Mouse (Mus musculus) embryonic facial prominence, embryonic 10.5 days (tissue): ENCODE measurements around the gene Calcoco1. TPM values are rescaled to one million over a fixed set of nuclear protein-coding genes. Genes with fewer than 3 reads are reported as not detected.

Source experiments
- DNase-seq: peaks from one replicate; pipeline ENCODE4 v3.0.0-alpha.2; 2017; ENCODE audit warnings: low spot score
- H3K27ac ChIP-seq: fragments of 300-500 bp; sonication (generic); replicated peaks from 2 replicates; pipeline ENCODE4 v1.5.1; 2016; ENCODE audit warnings: mild to moderate bottlenecking
- H3K27me3 ChIP-seq: fragments of 300-500 bp; sonication (generic); replicated peaks from 2 replicates; pipeline ENCODE4 v1.6.1; 2016; ENCODE audit warnings: low read depth, mild to moderate bottlenecking; ENCODE audit not compliant: poor library complexity, severe bottlenecking
- H3K36me3 ChIP-seq: fragments of 300-500 bp; sonication (generic); replicated peaks from 2 replicates; pipeline ENCODE4 v1.6.1; 2016; ENCODE audit warnings: mild to moderate bottlenecking, moderate library complexity
- H3K4me1 ChIP-seq: fragments of 300-500 bp; sonication (generic); 2 replicates; pipeline ENCODE4 v1.6.1; 2016
- H3K4me3 ChIP-seq: fragments of 300-500 bp; sonication (generic); 2 replicates; pipeline ENCODE4 v1.5.1; 2016; ENCODE audit warnings: mild to moderate bottlenecking, moderate library complexity
- H3K9me3 ChIP-seq: fragments of 300-500 bp; sonication (generic); 2 replicates; pipeline ENCODE4 v1.6.1; 2016; ENCODE audit warnings: mild to moderate bottlenecking
- WGBS: fragments of 180-500 bp; shearing (Covaris S2); methylation state at CpG from one replicate; pipeline ENCODE4 v1.1.7; 2016; 5-methylcytosine and 5-hydroxymethylcytosine counted together
- polyA plus RNA-seq: library from polyadenylated mRNA; unstranded; fragments of >200 nt; fragmentation: Nextera tagmentation; extraction: Ambion mirVana; gene quantifications from 2 replicates; pipeline ENCODE4 v1.2.1, GENCODE M21; 2016

Calcoco1 gene
- polyA plus RNA-seq, 1 experiment from 2014 or later, result 36.4 TPM

DNA sequence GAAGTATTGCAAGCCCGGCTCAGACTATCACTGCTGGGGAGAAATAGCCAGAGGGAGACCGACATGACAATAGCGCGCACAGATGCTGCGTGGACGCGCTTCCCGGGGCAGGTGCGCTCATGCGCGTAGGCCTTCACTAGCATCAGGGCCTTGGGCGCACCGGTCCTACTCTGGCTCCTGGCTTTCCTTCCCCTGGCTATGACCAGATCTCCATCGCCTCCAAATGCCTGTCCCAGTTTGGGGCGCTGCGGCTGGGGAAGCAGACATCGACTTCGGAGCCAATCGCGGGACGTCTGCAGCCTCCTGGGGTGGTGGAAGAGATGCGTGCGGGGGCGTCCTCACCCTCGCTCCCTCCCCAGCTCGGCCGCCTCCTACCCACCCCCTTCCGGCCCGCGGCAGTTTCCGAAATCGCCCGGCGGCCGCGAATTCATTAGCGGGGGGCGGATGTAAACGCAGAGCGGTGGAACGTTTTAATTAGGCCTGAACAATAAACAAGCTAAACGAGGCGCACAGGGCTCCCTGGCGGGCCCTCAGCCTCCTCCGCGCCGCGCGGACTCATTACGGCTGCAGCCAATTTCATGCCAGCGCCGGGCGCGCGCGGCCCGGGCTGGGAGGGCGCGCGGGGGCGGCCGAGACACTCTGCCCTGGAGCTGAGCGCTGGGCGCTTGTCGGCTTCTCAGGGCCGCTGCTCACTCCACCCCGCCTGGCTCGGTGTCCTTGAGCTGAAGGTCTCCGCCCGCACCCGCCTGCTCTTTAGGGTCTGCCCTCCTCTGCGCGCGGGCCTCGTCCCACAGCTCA is 24.7 kb upstream of the Calcoco1 start:
- H3K4me1 ChIP-seq, result peaks cover 38% of the 10 kb centered on the region
- peak overlapping the region; percentile 73 for H3K27ac ChIP-seq
- WGBS, result under 1% methylated on average over 75 of the region's 75 CpGs
- H3K9me3 ChIP-seq, result no peaks in the 10 kb centered on the region
- DNase-seq, result peak; percentile 67
- H3K36me3 ChIP-seq, result no peaks in the 10 kb centered on the region
- H3K27me3 ChIP-seq, result peaks cover 100% of the 10 kb centered on the region
- H3K4me3 ChIP-seq, result peak overlapping the region; percentile 63

GRCm38 (mm10) chr15:102746126-102746487 is 24.1 kb upstream of the Calcoco1 start:
- no peak overlapping the region for H3K27ac ChIP-seq
- no peaks in the 10 kb centered on the region for H3K9me3 ChIP-seq
- H3K4me3 ChIP-seq, result peak overlapping the region; percentile 63
- peak; percentile 30 for DNase-seq
- WGBS, result 7% methylated on average over 11 of the region's 11 CpGs
- peaks cover 38% of the 10 kb centered on the region for H3K4me1 ChIP-seq
- peaks cover 100% of the 10 kb centered on the region for H3K27me3 ChIP-seq
- H3K36me3 ChIP-seq, result no peaks in the 10 kb centered on the region

DNA sequence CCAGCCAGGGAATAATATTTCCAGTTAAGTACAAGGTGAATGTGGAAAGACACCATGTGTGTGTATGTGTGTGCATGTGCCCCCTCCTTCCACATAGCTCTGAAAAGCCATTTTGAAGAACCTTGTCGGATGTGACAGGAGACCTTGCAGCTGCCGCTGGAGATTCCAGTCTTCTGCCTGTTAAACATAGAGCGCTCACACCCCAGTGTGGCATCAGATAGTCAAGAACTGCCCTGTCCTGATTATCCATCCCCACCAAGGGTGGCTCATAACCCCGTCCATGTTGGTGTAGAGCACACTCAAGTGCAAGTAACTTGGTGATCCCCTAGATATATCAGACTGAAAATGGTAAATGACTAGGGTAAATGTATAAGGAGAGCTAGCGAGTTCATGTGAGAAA is 23.4 kb upstream of the Calcoco1 start:
- Histone ChIP-seq H3K4me3 (no peak overlapping the region), H3K27ac (no peak overlapping the region), H3K27me3 (peaks cover 99% of the 10 kb centered on the region), H3K9me3 (no peaks in the 10 kb centered on the region), H3K36me3 (no peaks in the 10 kb centered on the region), H3K4me1 (peaks cover 38% of the 10 kb centered on the region)
- DNase-seq, result peak; percentile 33
- WGBS, result 21% methylated on average over 5 of the region's 5 CpGs

DNA sequence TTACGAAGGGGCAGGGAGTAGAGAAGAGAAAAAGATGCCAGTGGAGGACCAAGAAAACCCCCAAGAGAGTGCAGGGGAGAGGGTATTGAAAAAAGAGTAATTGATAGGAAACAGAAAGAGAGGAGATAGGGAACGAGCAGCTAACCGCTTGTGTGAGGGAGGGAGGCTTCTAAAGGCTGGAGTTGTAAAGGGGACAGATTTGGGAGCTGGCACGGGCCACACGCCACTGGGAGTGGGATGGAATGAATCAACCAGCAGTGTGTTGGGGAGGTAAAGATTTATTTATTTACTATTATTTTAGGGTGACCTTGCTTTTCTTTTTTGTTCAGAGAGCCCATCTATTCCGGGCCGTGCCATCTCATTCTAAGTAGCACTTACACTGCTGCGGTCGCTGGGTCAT is 22.9 kb upstream of the Calcoco1 start:
- no peak overlapping the region for H3K27ac ChIP-seq
- peaks cover 38% of the 10 kb centered on the region for H3K4me1 ChIP-seq

GRCm38 (mm10) chr15:102744416-102744815 is 22.4 kb upstream of the Calcoco1 start:
- Histone ChIP-seq H3K9me3 (no peaks in the 10 kb centered on the region), H3K36me3 (no peaks in the 10 kb centered on the region), H3K4me3 (no peak overlapping the region), H3K27me3 (peaks cover 98% of the 10 kb centered on the region), H3K4me1 (peaks cover 38% of the 10 kb centered on the region), H3K27ac (peak overlapping the region; percentile 66)
- peak; percentile 35 for DNase-seq
- WGBS, result 4% methylated on average over 7 of the region's 7 CpGs

More for the DNA sequence above, 22.9 kb upstream of the Calcoco1 start:
- Histone ChIP-seq H3K36me3 (no peaks in the 10 kb centered on the region), H3K27me3 (peaks cover 98% of the 10 kb centered on the region), H3K4me3 (no peak overlapping the region), H3K9me3 (no peaks in the 10 kb centered on the region)
- no peak for DNase-seq
- 6% methylated on average over 9 of the region's 9 CpGs for WGBS

- H3K9me3 ChIP-seq, result no peaks in the 10 kb centered on the region
- no peaks in the 10 kb centered on the region for H3K36me3 ChIP-seq
- H3K27ac ChIP-seq, result peak overlapping the region; percentile 66
- under 1% methylated on average over 14 of the region's 14 CpGs for WGBS
- peak; percentile 62 for DNase-seq
- peak overlapping the region; percentile 19; the same call in 1 of the 2 replicates for H3K4me3 ChIP-seq
- peaks cover 98% of the 10 kb centered on the region for H3K27me3 ChIP-seq
- H3K4me1 ChIP-seq, result peaks cover 38% of the 10 kb centered on the region
Measured at GRCm38 (mm10) chr15:102743996-102744395, 22.0 kb upstream of the Calcoco1 start.

GRCm38 (mm10) chr15:102743196-102743595 is 21.2 kb upstream of the Calcoco1 start:
- 21% methylated on average over 8 of the region's 8 CpGs for WGBS
- Histone ChIP-seq H3K36me3 (no peaks in the 10 kb centered on the region), H3K4me3 (no peak overlapping the region), H3K4me1 (peaks cover 38% of the 10 kb centered on the region), H3K27ac (no peak overlapping the region), H3K9me3 (no peaks in the 10 kb centered on the region), H3K27me3 (peaks cover 98% of the 10 kb centered on the region)
- no peak for DNase-seq

DNA sequence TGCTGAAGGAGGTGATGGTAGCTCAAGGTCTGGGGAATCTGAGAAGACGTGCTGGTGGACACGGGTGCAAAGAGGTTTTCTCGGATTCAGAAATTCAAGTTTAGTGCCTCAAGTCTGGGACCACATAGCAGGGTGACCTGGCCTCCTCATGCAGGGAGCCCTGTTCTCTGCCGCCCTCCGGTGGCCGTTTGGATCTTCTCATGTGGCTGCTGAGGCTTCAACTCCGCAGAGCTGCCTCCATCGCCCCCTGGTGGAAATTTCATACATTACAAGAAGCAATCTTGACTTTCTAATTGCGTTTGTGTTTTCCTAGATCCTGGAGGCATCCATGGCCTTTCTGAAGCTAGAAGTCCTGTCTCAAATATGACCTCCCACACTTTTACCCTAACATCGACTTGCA is 20.6 kb upstream of the Calcoco1 start:
- H3K27ac ChIP-seq, result no peak overlapping the region
- peaks cover 34% of the 10 kb centered on the region for H3K4me1 ChIP-seq
- H3K36me3 ChIP-seq, result no peaks in the 10 kb centered on the region
- DNase-seq, result peak; percentile 93
- no peak overlapping the region for H3K4me3 ChIP-seq
- no peaks in the 10 kb centered on the region for H3K9me3 ChIP-seq
- H3K27me3 ChIP-seq, result peaks cover 98% of the 10 kb centered on the region
- under 1% methylated on average over 10 of the region's 10 CpGs for WGBS

GRCm38 (mm10) chr15:102739520-102740297 is 17.7 kb upstream of the Calcoco1 start:
- no peaks in the 10 kb centered on the region for H3K9me3 ChIP-seq

GRCm38 (mm10) chr15:102738434-102738833 is 16.5 kb upstream of the Calcoco1 start:
- peaks cover 28% of the 10 kb centered on the region for H3K4me1 ChIP-seq
- no peak for DNase-seq
- no peaks in the 10 kb centered on the region for H3K9me3 ChIP-seq
- H3K27me3 ChIP-seq, result peaks cover 98% of the 10 kb centered on the region
- no peak overlapping the region for H3K4me3 ChIP-seq
- WGBS, result 52% methylated on average over 2 of the region's 2 CpGs
- H3K27ac ChIP-seq, result no peak overlapping the region
- no peaks in the 10 kb centered on the region for H3K36me3 ChIP-seq

More at GRCm38 (mm10) chr15:102739520-102740297, 17.7 kb upstream of the Calcoco1 start:
- Histone ChIP-seq H3K27ac (no peak overlapping the region), H3K4me3 (no peak overlapping the region), H3K4me1 (peaks cover 41% of the 10 kb centered on the region), H3K36me3 (no peaks in the 10 kb centered on the region), H3K27me3 (peaks cover 98% of the 10 kb centered on the region)
- 34% methylated on average over 15 of the region's 15 CpGs for WGBS
- peak; percentile 78 for DNase-seq

DNA sequence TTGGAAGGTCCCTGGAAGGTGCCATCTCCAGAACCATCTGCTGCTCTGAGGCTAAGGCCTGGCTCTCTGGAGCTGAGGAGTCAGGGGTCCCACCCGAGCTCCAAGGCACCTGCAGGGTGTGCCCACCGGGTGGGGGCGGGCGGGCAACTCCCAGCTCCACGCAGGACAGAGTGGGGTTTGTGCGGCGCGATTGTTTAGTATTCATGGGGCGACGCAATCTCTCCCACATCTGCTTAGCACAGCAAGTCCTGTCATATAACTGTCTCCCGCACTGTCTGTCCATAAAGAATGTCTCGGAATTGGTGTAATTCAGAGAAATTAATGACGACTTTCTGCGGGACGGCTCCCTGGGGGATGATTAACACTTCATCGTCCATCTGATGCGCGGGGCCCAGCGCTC is 15.1 kb upstream of the Calcoco1 start:
- Histone ChIP-seq H3K27ac (no peak overlapping the region), H3K4me3 (no peak overlapping the region), H3K36me3 (no peaks in the 10 kb centered on the region), H3K9me3 (no peaks in the 10 kb centered on the region), H3K27me3 (peaks cover 97% of the 10 kb centered on the region), H3K4me1 (peaks cover 22% of the 10 kb centered on the region)
- DNase-seq, result no peak
- WGBS, result 90% methylated on average over 19 of the region's 19 CpGs

- Histone ChIP-seq H3K9me3 (no peaks in the 10 kb centered on the region), H3K4me3 (peak overlapping the region; percentile 52), H3K36me3 (no peaks in the 10 kb centered on the region), H3K4me1 (peaks cover 22% of the 10 kb centered on the region), H3K27ac (peak overlapping the region; percentile 69), H3K27me3 (peaks cover 89% of the 10 kb centered on the region)
- peak; percentile 63 for DNase-seq
- 9% methylated on average over 35 of the region's 36 CpGs for WGBS
Measured at GRCm38 (mm10) chr15:102736127-102736944, 14.4 kb upstream of the Calcoco1 start.
